Mouse (Mus musculus) heart, adult 2 months (tissue): Measurements from ENCODE around the gene Snapin. TPM values are rescaled to one million over a fixed set of nuclear protein-coding genes. Genes with fewer than 3 reads are reported as not detected.

Experiments
- DNase-seq, 2 experiments: peaks; one replicate each; pipeline ENCODE4 v3.0.0; 2021
- H3K27ac ChIP-seq: fragments of 200-600 bp; 2 replicates; pipeline ENCODE4 v1.8.1; 2022
- H3K27me3 ChIP-seq: fragments of 200-500 bp; 2 replicates; pipeline ENCODE4 v1.6.1; 2012; ENCODE audit warnings: mild to moderate bottlenecking, low read length, inconsistent platforms, mixed read lengths; ENCODE audit not compliant: control insufficient read depth, insufficient read depth
- H3K36me3 ChIP-seq: fragments of 200-500 bp; 2 replicates; pipeline ENCODE4 v1.6.1; 2012; ENCODE audit warnings: low read length, inconsistent platforms; ENCODE audit not compliant: control insufficient read depth, insufficient read depth
- H3K4me1 ChIP-seq: fragments of 200-500 bp; 2 replicates; pipeline ENCODE4 v1.6.1; 2011; ENCODE audit warnings: low read length; ENCODE audit not compliant: control insufficient read depth, insufficient read depth
- H3K4me3 ChIP-seq: fragments of 200-600 bp; 2 replicates; pipeline ENCODE4 v1.8.1; 2022
- H3K79me2 ChIP-seq: fragments of 200-500 bp; replicated peaks from 2 replicates; pipeline ENCODE4 v1.6.1; 2012; ENCODE audit warnings: mild to moderate bottlenecking, inconsistent platforms, low read length, moderate library complexity, mixed read lengths; ENCODE audit not compliant: control insufficient read depth, insufficient read depth
- H3K9ac ChIP-seq: fragments of 200-500 bp; 2 replicates; pipeline ENCODE4 v1.6.1; 2012; ENCODE audit warnings: low read depth, mild to moderate bottlenecking, control low read depth, inconsistent platforms, low read length, mixed read lengths
- CTCF ChIP-seq: fragments of 200-600 bp; IDR thresholded peaks from 2 replicates; pipeline ENCODE4 v1.8.1; 2022; ENCODE audit warnings: antibody characterized with exemption, mild to moderate bottlenecking, moderate library complexity
- EP300 ChIP-seq: fragments of 200-500 bp; IDR thresholded peaks from 2 replicates; pipeline ENCODE4 v1.6.1; 2011; ENCODE audit warnings: low read depth, low read length, control low read depth; ENCODE audit not compliant: insufficient read depth
- POLR2A ChIP-seq: fragments of 200-500 bp; IDR thresholded peaks from 2 replicates; pipeline ENCODE4 v1.6.1; 2011; ENCODE audit warnings: mild to moderate bottlenecking, low read depth, low read length, control low read depth; ENCODE audit not compliant: insufficient read depth
- WGBS: fragments of 180-500 bp; shearing (Covaris S2); methylation state at CpG from one replicate; pipeline ENCODE4 v1.1.7; 2018; 5-methylcytosine and 5-hydroxymethylcytosine counted together
- intact Hi-C: fragments of 180-260 bp; cut with DNase I; formaldehyde crosslinking; loops from one replicate; pipeline ENCODE4 v1.15.1; 2025
- polyA plus RNA-seq: library from polyadenylated mRNA; depleted of rRNA; stranded (reverse); fragments of >200 nt; gene quantifications from 2 replicates; pipeline ENCODE4 v1.2.3, GENCODE M21; 2012
- total RNA-seq, 2 experiments: library from RNA; stranded (reverse); gene quantifications; 2 replicates each; pipeline ENCODE4 v1.2.3; 2021

Gene Snapin
- total and polyA plus RNA-seq, 3 experiments, result 50.7 to 71.3 (median 60.0) TPM

DNA sequence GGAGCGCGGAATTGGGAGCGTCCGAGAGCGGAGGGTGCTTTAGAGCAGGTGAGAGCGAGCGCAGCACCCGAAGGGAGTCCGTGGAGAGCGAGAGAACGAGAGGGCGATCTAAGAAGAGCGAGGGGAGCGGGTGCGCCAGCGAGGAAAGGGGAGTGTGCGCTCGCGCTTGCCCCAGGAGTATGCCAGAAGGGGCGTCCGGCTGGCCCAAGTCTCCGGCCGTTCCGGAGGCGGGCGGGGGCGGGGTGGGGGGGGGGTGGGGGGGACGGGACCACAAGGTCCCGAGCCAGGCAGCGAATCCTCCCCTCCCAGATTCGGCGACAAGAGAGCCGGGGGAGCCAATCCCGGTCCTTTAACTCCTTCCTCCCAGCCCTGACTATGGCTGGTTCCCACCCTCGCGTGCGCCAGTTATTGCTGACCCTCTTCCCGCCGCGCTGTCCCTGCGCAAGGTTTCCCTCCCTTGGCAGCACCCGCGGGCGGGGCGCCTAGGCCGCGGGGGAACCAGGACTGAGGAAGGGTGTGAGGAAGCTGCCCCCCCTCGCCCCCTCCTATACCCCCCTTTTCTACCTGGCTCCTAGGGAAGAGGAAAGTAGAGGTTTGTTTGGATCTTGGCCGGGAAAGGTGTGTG is 25.0 kb downstream of the Snapin start, which contains the start of gene Npr1:
Gene Npr1, minus strand, starts transcription at position 181 of the 625 bp plus-strand sequence.
- H3K27ac ChIP-seq, result peak within 1 kb of the TSS; percentile 91
- under 1% methylated on average over 30 of the region's 49 CpGs for WGBS
- no peaks in the 10 kb centered on the region; the same call in 1 of the 2 replicates for H3K79me2 ChIP-seq
- peaks cover 4% of the 10 kb centered on the region for H3K27me3 ChIP-seq
- peak within 1 kb of the TSS; percentile 95 for H3K9ac ChIP-seq
- no peak for TF ChIP-seq EP300
- TF ChIP-seq CTCF, result no peak
- peak; percentile 83 for TF ChIP-seq POLR2A
- no peaks in the 10 kb centered on the region for H3K4me1 ChIP-seq
- intact Hi-C loops, result loop anchor here (1.0 to 10.0 kb wide), 4 partner anchors 18 to 243 kb away; partner anchors contain the start of gene Gatad2b
- no peaks in the 10 kb centered on the region for H3K36me3 ChIP-seq
- peak within 1 kb of the TSS; percentile 62 for H3K4me3 ChIP-seq
- DNase-seq, result peak; percentile 72 to 73

DNA sequence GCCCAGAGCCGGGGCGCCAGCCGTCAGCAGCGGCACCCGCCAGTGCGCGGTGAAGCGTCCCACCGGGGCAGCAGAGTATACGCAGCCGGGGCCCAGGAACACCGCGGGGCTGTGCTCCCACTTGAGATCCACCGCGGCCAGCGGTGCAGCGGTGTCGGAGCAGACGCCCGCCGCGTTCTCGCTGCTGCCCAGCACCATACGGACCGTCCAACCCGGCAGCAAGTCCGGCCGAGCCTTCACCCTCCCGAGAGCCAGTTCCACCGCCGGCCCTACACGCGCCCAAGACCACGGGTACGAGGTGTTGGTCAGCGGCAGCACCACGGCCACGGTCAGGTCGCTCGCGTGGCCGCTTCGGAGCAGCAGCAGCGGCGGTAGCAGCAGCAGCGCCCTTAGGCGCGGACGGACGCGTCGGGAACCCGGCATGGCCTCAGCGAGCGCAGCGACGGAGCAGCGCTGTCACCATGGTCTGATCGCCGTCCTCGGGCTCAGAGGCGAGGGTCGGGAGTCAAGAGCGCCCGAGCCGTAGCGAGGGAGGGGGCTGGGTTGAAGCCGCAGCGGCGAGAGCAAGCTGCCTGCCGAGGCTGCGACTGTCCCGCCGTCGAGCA is 25.6 kb downstream of the Snapin start:
- intact Hi-C loops, result loop anchor here (1.0 to 10.0 kb wide), 3 partner anchors 18 to 243 kb away; partner anchors contain the start of gene Gatad2b
- Histone ChIP-seq H3K4me1 (peaks cover 1% of the 10 kb centered on the region; the same call in 1 of the 2 replicates), H3K79me2 (no peaks in the 10 kb centered on the region; the same call in 1 of the 2 replicates), H3K36me3 (no peaks in the 10 kb centered on the region), H3K9ac (peak overlapping the region; percentile 95), H3K4me3 (peak overlapping the region; percentile 62), H3K27me3 (peaks cover 4% of the 10 kb centered on the region), H3K27ac (peak overlapping the region; percentile 91)
- DNase-seq, result peak; percentile 52 to 76
- 1% methylated on average over 75 of the region's 75 CpGs for WGBS
- TF ChIP-seq POLR2A, result no peak
- no peak for TF ChIP-seq EP300
- no peak for TF ChIP-seq CTCF

DNA sequence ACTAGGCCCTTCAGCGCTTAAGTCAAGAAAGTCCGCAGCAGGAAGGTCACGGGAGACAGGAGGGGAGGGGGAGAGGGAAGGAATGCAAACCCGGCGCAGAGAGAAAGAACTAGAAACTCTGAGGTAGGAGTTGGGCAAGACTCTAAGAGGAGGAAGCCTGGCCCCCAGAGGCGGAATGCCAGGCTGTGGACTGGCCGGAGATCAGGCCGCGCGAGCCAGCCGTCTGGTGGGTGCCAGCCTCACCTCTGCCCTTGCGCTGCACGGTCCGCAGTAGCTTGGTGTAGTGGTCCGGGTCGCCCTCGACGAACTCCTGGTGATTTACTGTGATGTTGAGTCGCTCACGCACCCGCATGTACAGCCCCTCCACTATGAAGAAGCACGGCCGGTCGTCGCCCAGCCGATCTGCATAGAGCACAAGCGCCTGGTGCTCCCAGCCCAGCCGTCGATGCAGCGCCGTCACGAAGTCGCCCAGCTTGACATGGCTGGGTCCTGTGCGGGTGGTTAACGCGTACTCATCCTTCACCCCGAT is 26.2 kb downstream of the Snapin start:
- Histone ChIP-seq H3K27ac (peak overlapping the region; percentile 91), H3K27me3 (peaks cover 4% of the 10 kb centered on the region), H3K4me3 (peak overlapping the region; percentile 62), H3K79me2 (no peaks in the 10 kb centered on the region; the same call in 1 of the 2 replicates), H3K36me3 (no peaks in the 10 kb centered on the region), H3K4me1 (peaks cover 3% of the 10 kb centered on the region), H3K9ac (peak overlapping the region; percentile 95)
- intact Hi-C loops, result loop anchor here (1.0 to 10.0 kb wide), 4 partner anchors 17 to 242 kb away; partner anchors contain the start of genes Gatad2b and Ints3
- WGBS, result 25% methylated on average over 37 of the region's 37 CpGs
- TF ChIP-seq EP300 (no peak), POLR2A (no peak), CTCF (no peak)
- DNase-seq, result peak; percentile 53 to 57

DNA sequence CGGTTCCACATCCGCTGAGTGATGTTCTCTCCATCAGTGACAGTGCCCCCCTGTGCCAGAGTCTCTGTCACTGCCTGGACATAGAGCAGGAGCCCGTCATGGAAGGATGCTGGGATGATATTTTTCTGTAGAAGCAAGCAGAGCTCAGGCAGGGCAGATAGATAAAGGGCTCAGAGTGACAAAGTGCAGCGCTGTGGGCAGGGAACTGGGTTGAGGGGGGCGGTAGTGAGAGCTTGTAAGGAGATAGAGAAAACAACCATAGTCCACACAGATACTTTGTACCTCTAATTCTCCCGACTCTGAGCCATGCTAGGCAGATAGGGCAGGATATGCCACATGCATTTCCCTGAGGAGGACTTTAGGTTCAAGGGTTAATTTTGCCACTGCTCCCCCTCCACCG is 28.3 kb downstream of the Snapin start:
- 37% methylated on average over 7 of the region's 7 CpGs for WGBS
- no peaks in the 10 kb centered on the region; the same call in 1 of the 2 replicates for H3K79me2 ChIP-seq
- H3K4me1 ChIP-seq, result peaks cover 3% of the 10 kb centered on the region
- no peaks in the 10 kb centered on the region for H3K36me3 ChIP-seq
- H3K4me3 ChIP-seq, result no peak overlapping the region
- intact Hi-C loops, result loop anchor here (10.0 kb wide), 1 partner anchor 168 kb away; the partner anchor contains the start of gene Gatad2b
- no peak overlapping the region for H3K9ac ChIP-seq
- TF ChIP-seq EP300, result no peak
- no peak for TF ChIP-seq POLR2A
- no peak for TF ChIP-seq CTCF
- peaks cover 4% of the 10 kb centered on the region for H3K27me3 ChIP-seq
- no peak for DNase-seq
- peak overlapping the region; percentile 3 for H3K27ac ChIP-seq

DNA sequence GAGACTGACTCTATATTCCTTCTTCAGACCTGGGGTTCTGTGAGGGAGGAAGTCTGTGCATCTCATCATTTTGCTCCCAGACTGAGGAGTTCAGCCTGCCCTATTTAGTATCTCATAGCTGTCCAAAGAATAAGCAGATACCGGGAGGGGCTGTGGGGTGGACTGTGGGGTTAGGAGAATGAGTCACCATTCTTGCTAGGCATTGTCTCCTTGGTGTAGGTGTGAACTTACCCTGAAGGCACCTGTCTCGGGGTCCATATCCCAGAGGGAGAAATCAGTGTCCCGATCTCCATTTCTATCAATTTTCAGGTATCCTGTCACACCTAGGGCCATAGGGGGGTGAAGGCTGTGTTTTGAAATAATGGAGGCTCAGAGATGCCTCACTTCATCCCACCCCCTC is 28.9 kb downstream of the Snapin start:
- intact Hi-C loops, result loop anchor here (10.0 kb wide), 1 partner anchor 167 kb away; the partner anchor contains the start of gene Gatad2b
- DNase-seq, result no peak
- Histone ChIP-seq H3K4me3 (no peak overlapping the region), H3K27me3 (peaks cover 4% of the 10 kb centered on the region), H3K4me1 (peaks cover 3% of the 10 kb centered on the region), H3K27ac (no peak overlapping the region), H3K79me2 (no peaks in the 10 kb centered on the region; the same call in 1 of the 2 replicates), H3K9ac (no peak overlapping the region), H3K36me3 (no peaks in the 10 kb centered on the region)
- WGBS, result 66% methylated on average over 3 of the region's 3 CpGs
- TF ChIP-seq POLR2A, result no peak
- no peak for TF ChIP-seq CTCF
- no peak for TF ChIP-seq EP300
